Mouse (Mus musculus): ENCODE measurements at regions not wholly inside any gene's neighbourhood (a gene's known extent, or its start where the extent isn't known, plus 50 kb on each side); places are given as distances from the start of the nearest gene placed in this dataset.

GRCm38 (mm10) chr14:9161336-9161735 is 495.3 kb upstream of the 4930452B06Rik start:
- no peak for TF ChIP-seq GATA1 (IDR thresholded peaks at IDR 0.05; ENCODE audit: borderline replicate concordance, low read length)
- no peak for TF ChIP-seq FLI1 (IDR thresholded peaks at IDR 0.05; ENCODE audit: low read length)
